Mouse (Mus musculus): ENCODE results near the gene Lta. TPM values are rescaled to one million over a fixed set of nuclear protein-coding genes. Genes with fewer than 3 reads are reported as not detected.
"Not testable (repeated sequence)": the region's sequence is repeated elsewhere in the genome, so short reads cannot be mapped to it uniquely, and the experiment has no call there.

Gene Lta
- polyA plus RNA-seq, 1 experiment from 2014 or later = 0.35 TPM

DNA sequence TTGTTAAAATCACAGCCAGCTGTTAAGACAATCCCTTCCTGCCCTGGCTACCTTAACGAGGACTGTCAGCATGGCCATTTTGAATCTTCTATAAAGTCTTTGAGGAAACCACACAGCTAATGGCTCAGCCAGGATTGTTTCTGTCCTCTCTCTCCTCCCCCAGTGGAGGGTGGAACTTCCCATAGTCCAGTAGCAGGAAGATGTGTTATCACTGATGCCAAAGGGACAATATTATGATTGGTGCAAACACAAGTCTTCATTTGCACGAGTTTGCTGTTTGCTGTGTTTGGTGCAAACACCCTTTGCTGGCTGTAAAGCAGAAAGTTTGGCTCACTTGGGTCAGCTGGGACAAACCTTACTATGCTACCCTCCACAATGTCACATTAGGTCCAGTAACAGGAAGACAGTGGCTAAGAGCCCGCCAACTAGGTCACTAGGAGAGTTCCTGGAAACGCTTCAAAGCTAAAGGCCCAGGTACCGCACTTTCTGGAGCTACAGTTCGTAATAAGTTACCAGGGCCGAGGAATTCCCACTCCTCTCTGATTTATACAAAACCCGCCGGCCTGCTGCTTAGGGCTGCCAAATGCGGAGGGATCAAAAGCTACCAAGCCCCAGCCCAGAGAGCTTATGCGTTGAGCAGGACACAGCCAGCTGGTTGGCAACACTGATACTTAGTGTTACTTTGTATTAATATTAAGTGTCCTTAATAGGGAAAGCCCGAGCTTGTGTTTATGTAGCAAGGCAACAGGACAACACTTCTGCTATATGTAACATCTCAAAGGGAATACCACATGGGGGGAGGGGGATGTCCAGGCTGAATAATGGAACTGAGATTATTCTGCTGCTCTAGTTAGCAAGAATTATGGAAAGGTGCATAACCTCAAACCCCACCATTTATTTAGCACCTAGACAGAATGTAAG is 35.5 kb upstream of the Lta start:
- peak; percentile 0 for ATAC-seq
- Histone ChIP-seq H3K9ac (replicated peaks; ENCODE audit: low read depth, low read length) (peak overlapping the region; percentile 100), H3K36me3 (ENCODE audit: control insufficient read depth, insufficient read depth) (peaks cover 16% of the 10 kb centered on the region), H3K27me3 (replicated peaks; ENCODE audit: control insufficient read depth, insufficient read depth, low read length) (no peaks in the 10 kb centered on the region), H3K4me3 (replicated peaks; ENCODE audit: low read length) (peak overlapping the region; percentile 96), H3K27ac (ENCODE audit: low read length) (peak overlapping the region; percentile 98), H3K4me1 (replicated peaks; ENCODE audit: control insufficient read depth, insufficient read depth, low read length) (peaks cover 44% of the 10 kb centered on the region), H3K4me2 (ENCODE audit: low read length) (peak overlapping the region; percentile 81), H3K9me3 (ENCODE audit: control insufficient read depth, low read length) (no peaks in the 10 kb centered on the region)
- 22% methylated on average over 12 of the region's 12 CpGs for WGBS

- Histone ChIP-seq H3K4me1 (replicated peaks; ENCODE audit: control insufficient read depth, insufficient read depth, low read length) (peaks cover 41% of the 10 kb centered on the region), H3K4me2 (ENCODE audit: low read length) (no peak overlapping the region), H3K9me3 (ENCODE audit: control insufficient read depth, low read length) (no peaks in the 10 kb centered on the region), H3K27ac (ENCODE audit: low read length) (no peak overlapping the region), H3K27me3 (replicated peaks; ENCODE audit: control insufficient read depth, insufficient read depth, low read length) (no peaks in the 10 kb centered on the region), H3K9ac (replicated peaks; ENCODE audit: low read depth, low read length) (no peak overlapping the region), H3K4me3 (replicated peaks; ENCODE audit: low read length) (no peak overlapping the region), H3K36me3 (ENCODE audit: control insufficient read depth, insufficient read depth) (peaks cover 11% of the 10 kb centered on the region)
- WGBS = 85% methylated on average over 5 of the region's 5 CpGs
- no peak for ATAC-seq
These were observed 34.5 kb upstream of the Lta start for GRCm38 (mm10) chr17:35239700-35240099.

DNA sequence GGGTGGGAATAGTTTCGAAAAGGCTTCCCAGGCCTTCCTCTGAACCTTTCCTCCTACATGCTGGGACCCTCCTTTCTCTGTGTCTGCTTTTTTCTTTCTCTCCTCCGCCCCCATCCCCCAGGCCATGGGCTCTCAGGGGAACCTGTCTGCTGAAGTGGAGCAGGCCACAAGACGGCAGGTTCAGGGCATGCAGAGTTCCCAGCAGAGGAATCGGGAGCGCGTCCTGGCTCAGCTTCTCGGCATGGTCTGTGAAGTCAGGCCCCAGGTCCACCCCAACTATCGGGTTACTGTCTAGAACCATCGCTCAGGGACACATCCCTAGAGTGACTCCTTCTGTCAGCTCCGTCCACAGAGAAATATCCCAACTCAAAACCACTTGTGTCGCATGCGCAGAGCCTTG is 32.4 kb upstream of the Lta start:
- Histone ChIP-seq H3K4me3 (replicated peaks; ENCODE audit: low read length) (no peak overlapping the region), H3K9ac (replicated peaks; ENCODE audit: low read depth, low read length) (no peak overlapping the region), H3K27ac (ENCODE audit: low read length) (no peak overlapping the region), H3K27me3 (replicated peaks; ENCODE audit: control insufficient read depth, insufficient read depth, low read length) (no peaks in the 10 kb centered on the region), H3K36me3 (ENCODE audit: control insufficient read depth, insufficient read depth) (no peaks in the 10 kb centered on the region), H3K4me1 (replicated peaks; ENCODE audit: control insufficient read depth, insufficient read depth, low read length) (peaks cover 37% of the 10 kb centered on the region), H3K9me3 (ENCODE audit: control insufficient read depth, low read length) (no peaks in the 10 kb centered on the region), H3K4me2 (ENCODE audit: low read length) (no peak overlapping the region)
- 88% methylated on average over 12 of the region's 12 CpGs for WGBS
- no peak for ATAC-seq

DNA sequence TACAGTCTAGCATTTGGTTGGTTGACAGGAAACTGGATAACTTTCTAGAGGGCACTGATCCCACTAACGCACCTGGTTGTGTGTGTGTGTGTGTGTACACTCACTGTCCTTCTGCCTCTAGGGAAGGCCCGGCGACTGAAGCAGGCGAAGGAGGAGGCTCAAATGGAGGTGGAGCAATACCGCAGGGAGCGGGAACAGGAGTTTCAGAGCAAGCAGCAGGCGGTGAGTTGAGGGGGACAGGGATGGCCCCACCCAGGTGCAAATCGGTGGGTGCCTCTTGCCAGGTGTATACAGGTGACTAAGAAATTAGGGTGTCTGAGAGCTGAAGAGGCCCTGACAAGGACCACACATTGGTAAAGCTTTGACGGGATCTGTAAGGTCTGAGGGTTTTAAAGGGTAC is 31.8 kb upstream of the Lta start:
- no peaks in the 10 kb centered on the region for H3K9me3 ChIP-seq (ENCODE audit: control insufficient read depth, low read length)
- H3K4me1 ChIP-seq (replicated peaks; ENCODE audit: control insufficient read depth, insufficient read depth, low read length) = peaks cover 40% of the 10 kb centered on the region
- H3K27ac ChIP-seq (ENCODE audit: low read length) = peak overlapping the region; percentile 97
- ATAC-seq = no peak
- 80% methylated on average over 9 of the region's 9 CpGs for WGBS
- H3K36me3 ChIP-seq (ENCODE audit: control insufficient read depth, insufficient read depth) = no peaks in the 10 kb centered on the region
- no peaks in the 10 kb centered on the region for H3K27me3 ChIP-seq (replicated peaks; ENCODE audit: control insufficient read depth, insufficient read depth, low read length)
- H3K4me3 ChIP-seq (replicated peaks; ENCODE audit: low read length) = peak overlapping the region; percentile 65
- peak overlapping the region; percentile 94 for H3K4me2 ChIP-seq (ENCODE audit: low read length)
- H3K9ac ChIP-seq (replicated peaks; ENCODE audit: low read depth, low read length) = peak overlapping the region; percentile 83

DNA sequence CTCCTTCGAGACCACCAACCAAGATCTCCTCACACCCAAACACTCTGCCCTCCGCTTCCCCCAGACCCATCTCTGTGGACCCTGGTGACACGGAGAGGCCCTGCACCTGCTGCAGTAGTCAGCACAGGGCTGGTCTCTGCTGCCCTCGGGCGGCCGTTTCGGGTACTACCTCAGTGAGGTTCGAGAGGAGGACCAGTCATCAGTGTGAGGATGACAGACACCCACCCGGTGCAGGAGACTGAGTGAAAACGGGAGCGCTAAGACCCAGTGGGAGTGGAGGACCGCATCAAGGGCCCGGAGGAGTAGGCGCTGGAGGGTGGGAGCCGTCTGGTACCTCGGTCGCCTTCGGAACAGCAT is 31.2 kb upstream of the Lta start:
- Histone ChIP-seq H3K36me3 (ENCODE audit: control insufficient read depth, insufficient read depth) (no peaks in the 10 kb centered on the region), H3K27me3 (replicated peaks; ENCODE audit: control insufficient read depth, insufficient read depth, low read length) (no peaks in the 10 kb centered on the region), H3K4me1 (replicated peaks; ENCODE audit: control insufficient read depth, insufficient read depth, low read length) (peaks cover 42% of the 10 kb centered on the region), H3K9ac (replicated peaks; ENCODE audit: low read depth, low read length) (peak overlapping the region; percentile 83), H3K4me2 (ENCODE audit: low read length) (peak overlapping the region; percentile 94), H3K9me3 (ENCODE audit: control insufficient read depth, low read length) (no peaks in the 10 kb centered on the region), H3K4me3 (replicated peaks; ENCODE audit: low read length) (peak overlapping the region; percentile 65), H3K27ac (ENCODE audit: low read length) (peak overlapping the region; percentile 97)
- WGBS = under 1% methylated on average over 18 of the region's 18 CpGs
- ATAC-seq = peak; percentile 83

GRCm38 (mm10) chr17:35235614-35236389 is 30.7 kb upstream of the Lta start, which contains the start of gene Nfkbil1:
TSS of gene Nfkbil1 (minus strand) at chr17:35235792.
- under 1% methylated on average over 35 of the region's 35 CpGs for WGBS
- Histone ChIP-seq H3K9me3 (ENCODE audit: control insufficient read depth, low read length) (no peaks in the 10 kb centered on the region), H3K36me3 (ENCODE audit: control insufficient read depth, insufficient read depth) (no peaks in the 10 kb centered on the region), H3K4me1 (replicated peaks; ENCODE audit: control insufficient read depth, insufficient read depth, low read length) (peaks cover 40% of the 10 kb centered on the region), H3K4me3 (replicated peaks; ENCODE audit: low read length) (peak within 1 kb of the TSS; percentile 65), H3K27ac (ENCODE audit: low read length) (peak within 1 kb of the TSS; percentile 97), H3K4me2 (ENCODE audit: low read length) (peak within 1 kb of the TSS; percentile 94), H3K9ac (replicated peaks; ENCODE audit: low read depth, low read length) (peak within 1 kb of the TSS; percentile 83), H3K27me3 (replicated peaks; ENCODE audit: control insufficient read depth, insufficient read depth, low read length) (no peaks in the 10 kb centered on the region)
- peak; percentile 86 for ATAC-seq

DNA sequence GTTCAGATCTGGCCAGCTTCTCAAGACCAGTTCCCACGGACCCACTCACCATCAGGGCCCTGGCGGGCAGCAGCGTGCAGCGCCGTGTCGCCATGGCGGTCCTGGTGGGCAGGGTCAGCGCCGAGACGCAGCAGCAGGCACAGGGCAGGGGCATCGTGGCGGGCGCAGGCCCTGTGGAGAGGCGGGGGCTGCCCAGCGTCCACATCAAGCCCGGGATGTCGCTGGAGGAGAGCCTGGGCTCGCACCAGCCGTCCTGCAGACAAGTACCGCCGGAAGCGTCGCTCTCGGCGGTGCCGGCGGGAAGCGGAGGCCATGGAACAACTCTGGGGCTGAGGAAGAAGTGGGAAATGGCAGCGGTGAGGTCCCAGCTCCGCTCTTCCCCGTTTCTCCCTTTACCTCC is 29.8 kb upstream of the Lta start:
- peaks cover 33% of the 10 kb centered on the region for H3K4me1 ChIP-seq (replicated peaks; ENCODE audit: control insufficient read depth, insufficient read depth, low read length)
- H3K27me3 ChIP-seq (replicated peaks; ENCODE audit: control insufficient read depth, insufficient read depth, low read length) = no peaks in the 10 kb centered on the region
- peak overlapping the region; percentile 65 for H3K4me3 ChIP-seq (replicated peaks; ENCODE audit: low read length)
- peak overlapping the region; percentile 83 for H3K9ac ChIP-seq (replicated peaks; ENCODE audit: low read depth, low read length)
- H3K27ac ChIP-seq (ENCODE audit: low read length) = peak overlapping the region; percentile 97
- H3K9me3 ChIP-seq (ENCODE audit: control insufficient read depth, low read length) = no peaks in the 10 kb centered on the region
- ATAC-seq = no peak
- H3K4me2 ChIP-seq (ENCODE audit: low read length) = peak overlapping the region; percentile 94
- 9% methylated on average over 31 of the region's 31 CpGs for WGBS
- H3K36me3 ChIP-seq (ENCODE audit: control insufficient read depth, insufficient read depth) = no peaks in the 10 kb centered on the region

DNA sequence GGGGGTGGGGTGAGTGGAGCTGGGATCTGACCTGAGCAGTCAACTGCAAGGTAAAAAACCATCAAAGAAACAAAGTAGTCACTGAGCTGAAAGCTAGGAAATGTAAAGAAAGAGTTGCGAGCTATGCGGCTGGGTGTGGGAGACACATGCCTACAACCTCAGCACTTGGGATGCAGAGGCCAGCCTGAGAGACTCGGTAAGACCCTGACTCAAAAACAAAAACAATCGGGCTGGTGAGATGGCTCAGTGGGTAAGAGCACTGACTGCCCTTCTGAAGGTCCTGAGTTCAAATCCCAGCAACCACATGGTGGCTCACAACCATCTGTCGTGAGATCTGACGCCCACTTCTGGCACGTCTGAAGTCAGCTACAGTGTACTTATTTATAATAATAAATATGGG is 28.9 kb upstream of the Lta start:
- 90% methylated on average over 7 of the region's 7 CpGs for WGBS
- not testable (repeated sequence) for H3K27me3 ChIP-seq (replicated peaks; ENCODE audit: control insufficient read depth, insufficient read depth, low read length); H3K36me3 ChIP-seq (ENCODE audit: control insufficient read depth, insufficient read depth); H3K4me2 ChIP-seq (ENCODE audit: low read length); ATAC-seq; H3K9ac ChIP-seq (replicated peaks; ENCODE audit: low read depth, low read length); H3K27ac ChIP-seq (ENCODE audit: low read length); H3K9me3 ChIP-seq (ENCODE audit: control insufficient read depth, low read length)
- peaks cover 33% of the 10 kb centered on the region for H3K4me1 ChIP-seq (replicated peaks; ENCODE audit: control insufficient read depth, insufficient read depth, low read length)
- peak overlapping the region; percentile 65; the same call in 1 of the 2 replicates for H3K4me3 ChIP-seq (replicated peaks; ENCODE audit: low read length)

Measured in forebrain, embryonic 16.5 days (tissue).